Mouse (Mus musculus): ENCODE measurements at regions not wholly inside any gene's neighbourhood (a gene's known extent, or its start where the extent isn't known, plus 50 kb on each side); places are given as distances from the start of the nearest gene placed in this dataset.

DNA sequence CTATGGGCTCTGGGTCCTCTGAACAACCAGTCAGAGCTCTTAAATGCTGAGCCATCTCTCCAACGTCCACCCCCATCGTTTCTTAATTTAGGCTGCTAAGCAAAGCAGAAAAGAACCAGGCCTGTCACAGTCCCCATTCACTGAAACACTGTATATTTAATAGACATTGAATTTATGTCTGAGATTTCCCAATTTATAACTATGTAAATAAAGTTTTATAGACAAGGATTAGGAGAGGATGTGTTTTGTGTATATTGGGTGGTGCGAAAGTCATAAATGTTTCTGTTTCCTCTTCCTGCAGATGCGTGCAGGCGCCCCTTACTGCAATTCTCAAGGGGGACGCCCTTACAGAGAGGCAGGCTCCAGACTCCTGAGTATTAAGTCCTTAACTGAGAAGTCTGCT is 314.7 kb upstream of the Adgrl2 start:
- no peak overlapping the region for H3K4me3 ChIP-seq (replicated peaks)
- WGBS: 59% methylated on average over 6 of the region's 6 CpGs
- no peak overlapping the region for H3K27ac ChIP-seq (replicated peaks)
- H3K9me3 ChIP-seq (replicated peaks): no peaks in the 10 kb centered on the region
- no peaks in the 10 kb centered on the region for H3K4me1 ChIP-seq
- no peaks in the 10 kb centered on the region for H3K27me3 ChIP-seq (replicated peaks)
- no peak overlapping the region for H3K4me2 ChIP-seq
- no peak overlapping the region for H3K9ac ChIP-seq (replicated peaks)
- H3K36me3 ChIP-seq: no peaks in the 10 kb centered on the region
- ATAC-seq (ENCODE audit: low FRiP score): no peak

GRCm38 (mm10) chr3:149303418-149303817 is 313.1 kb upstream of the Adgrl2 start:
- WGBS: 87% methylated on average over 5 of the region's 5 CpGs
- Histone ChIP-seq H3K4me3 (replicated peaks) (no peak overlapping the region), H3K27ac (replicated peaks) (no peak overlapping the region), H3K9ac (replicated peaks) (no peak overlapping the region), H3K27me3 (replicated peaks) (no peaks in the 10 kb centered on the region), H3K4me2 (no peak overlapping the region), H3K9me3 (replicated peaks) (no peaks in the 10 kb centered on the region), H3K36me3 (no peaks in the 10 kb centered on the region), H3K4me1 (no peaks in the 10 kb centered on the region)
- ATAC-seq (ENCODE audit: low FRiP score): no peak

DNA sequence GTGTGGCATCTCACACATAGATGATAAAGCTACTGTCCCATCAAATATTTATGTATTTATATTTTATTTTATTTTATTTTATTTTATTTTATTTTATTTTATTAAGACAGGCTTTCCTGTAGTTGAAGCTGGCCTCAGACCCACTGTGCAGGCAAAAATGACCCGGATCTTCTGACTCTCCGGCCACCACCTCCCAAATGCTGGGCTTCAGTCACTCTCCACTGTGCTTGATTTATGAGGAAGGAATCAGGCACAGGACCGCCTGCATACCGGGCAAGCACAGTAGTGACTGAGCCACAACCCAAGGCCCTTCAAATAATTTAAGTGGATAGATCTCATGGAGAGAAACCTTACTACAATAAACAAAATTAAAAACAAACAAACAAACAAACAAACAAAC is 309.6 kb upstream of the Adgrl2 start:
- no peaks in the 10 kb centered on the region for H3K36me3 ChIP-seq
- no peaks in the 10 kb centered on the region for H3K27me3 ChIP-seq (replicated peaks)
- H3K27ac ChIP-seq (replicated peaks): no peak overlapping the region
- H3K9me3 ChIP-seq (replicated peaks): no peaks in the 10 kb centered on the region
- no peak overlapping the region for H3K4me3 ChIP-seq (replicated peaks)
- H3K4me1 ChIP-seq: no peaks in the 10 kb centered on the region
- H3K4me2 ChIP-seq: no peak overlapping the region
- H3K9ac ChIP-seq (replicated peaks): no peak overlapping the region
- WGBS: 42% methylated on average over 4 of the region's 4 CpGs
- no peak for ATAC-seq (ENCODE audit: low FRiP score)

DNA sequence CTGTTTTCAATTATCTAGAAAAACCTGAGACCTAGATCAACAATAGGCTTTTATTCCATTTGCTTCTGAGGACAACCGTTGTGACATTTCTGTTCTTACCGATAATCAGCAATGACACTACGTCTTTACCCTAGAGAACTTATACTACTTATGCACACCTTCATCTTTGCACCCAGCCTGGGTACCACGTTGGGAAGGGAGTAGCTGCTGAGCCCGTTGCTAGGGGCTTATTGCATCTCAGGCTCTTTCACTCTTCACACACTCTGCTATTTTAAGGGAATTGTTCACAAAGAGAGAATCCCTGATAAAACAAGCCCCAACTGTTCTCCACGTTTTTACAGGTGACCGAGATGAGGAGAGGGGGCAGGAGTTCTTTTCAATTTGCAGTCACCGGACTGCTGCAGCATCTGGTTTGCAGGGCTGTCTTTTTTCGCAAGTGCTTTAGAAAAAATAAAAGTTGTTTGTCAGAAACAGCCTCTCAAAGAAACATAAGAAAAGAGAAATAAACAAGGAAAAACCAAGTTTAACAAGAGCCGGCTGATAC is 306.1 kb upstream of the Adgrl2 start:
- no peak overlapping the region for H3K4me3 ChIP-seq (replicated peaks)
- no peaks in the 10 kb centered on the region for H3K36me3 ChIP-seq
- H3K4me1 ChIP-seq: 0 out of 2 replicates have a peak, but pooled peaks cover 4% of the 10 kb centered on the region
- no peaks in the 10 kb centered on the region for H3K27me3 ChIP-seq (replicated peaks)
- H3K9me3 ChIP-seq (replicated peaks): no peaks in the 10 kb centered on the region
- no peak overlapping the region for H3K4me2 ChIP-seq
- H3K9ac ChIP-seq (replicated peaks): no peak overlapping the region
- 67% methylated on average over 10 of the region's 10 CpGs for WGBS
- H3K27ac ChIP-seq (replicated peaks): no peak overlapping the region
- no peak for ATAC-seq (ENCODE audit: low FRiP score)

- H3K4me3 ChIP-seq (replicated peaks): no peak overlapping the region
- WGBS: 51% methylated on average over 6 of the region's 7 CpGs
- no peaks in the 10 kb centered on the region for H3K27me3 ChIP-seq (replicated peaks)
- H3K4me2 ChIP-seq: no peak overlapping the region
- no peaks in the 10 kb centered on the region for H3K9me3 ChIP-seq (replicated peaks)
- H3K36me3 ChIP-seq: no peaks in the 10 kb centered on the region
- H3K9ac ChIP-seq (replicated peaks): no peak overlapping the region
- H3K27ac ChIP-seq (replicated peaks): 0 out of 2 replicates have a peak overlapping the region, but pooled peaks have one; percentile 13
- H3K4me1 ChIP-seq: 0 out of 2 replicates have a peak, but pooled peaks cover 4% of the 10 kb centered on the region
- no peak for ATAC-seq (ENCODE audit: low FRiP score)
Measured at GRCm38 (mm10) chr3:149295942-149296341, 305.6 kb upstream of the Adgrl2 start.

GRCm38 (mm10) chr3:149295257-149295831 is 305.0 kb upstream of the Adgrl2 start:
- H3K4me3 ChIP-seq (replicated peaks): no peak overlapping the region
- no peaks in the 10 kb centered on the region for H3K27me3 ChIP-seq (replicated peaks)
- H3K4me1 ChIP-seq: 0 out of 2 replicates have a peak, but pooled peaks cover 4% of the 10 kb centered on the region
- no peaks in the 10 kb centered on the region for H3K36me3 ChIP-seq
- no peak for ATAC-seq (ENCODE audit: low FRiP score)
- WGBS: 36% methylated on average over 10 of the region's 10 CpGs
- H3K27ac ChIP-seq (replicated peaks): no peak overlapping the region
- no peak overlapping the region for H3K9ac ChIP-seq (replicated peaks)
- H3K9me3 ChIP-seq (replicated peaks): no peaks in the 10 kb centered on the region
- no peak overlapping the region for H3K4me2 ChIP-seq

GRCm38 (mm10) chr3:149294445-149294844 is 304.1 kb upstream of the Adgrl2 start:
- 61% methylated on average over 4 of the region's 4 CpGs for WGBS
- no peak overlapping the region for H3K9ac ChIP-seq (replicated peaks)
- ATAC-seq (ENCODE audit: low FRiP score): no peak

GRCm38 (mm10) chr3:149292459-149292858 is 302.1 kb upstream of the Adgrl2 start:
- Histone ChIP-seq H3K4me3 (replicated peaks) (no peak overlapping the region), H3K9ac (replicated peaks) (no peak overlapping the region), H3K27me3 (replicated peaks) (no peaks in the 10 kb centered on the region; the same call in 1 of the 2 replicates), H3K27ac (replicated peaks) (no peak overlapping the region), H3K4me2 (no peak overlapping the region), H3K9me3 (replicated peaks) (no peaks in the 10 kb centered on the region), H3K4me1 (0 out of 2 replicates have a peak, but pooled peaks cover 4% of the 10 kb centered on the region), H3K36me3 (no peaks in the 10 kb centered on the region)
- 59% methylated on average over 3 of the region's 3 CpGs for WGBS
- ATAC-seq (ENCODE audit: low FRiP score): no peak

More at GRCm38 (mm10) chr3:149294445-149294844, 304.1 kb upstream of the Adgrl2 start:
- H3K27me3 ChIP-seq (replicated peaks): no peaks in the 10 kb centered on the region
- H3K36me3 ChIP-seq: no peaks in the 10 kb centered on the region
- no peak overlapping the region for H3K27ac ChIP-seq (replicated peaks)
- H3K4me2 ChIP-seq: no peak overlapping the region
- 0 out of 2 replicates have a peak, but pooled peaks cover 4% of the 10 kb centered on the region for H3K4me1 ChIP-seq
- no peak overlapping the region for H3K4me3 ChIP-seq (replicated peaks)
- no peaks in the 10 kb centered on the region for H3K9me3 ChIP-seq (replicated peaks)

- Histone ChIP-seq H3K4me1 (0 out of 2 replicates have a peak, but pooled peaks cover 4% of the 10 kb centered on the region), H3K4me3 (replicated peaks) (no peak overlapping the region), H3K9ac (replicated peaks) (no peak overlapping the region), H3K27ac (replicated peaks) (no peak overlapping the region), H3K9me3 (replicated peaks) (no peaks in the 10 kb centered on the region), H3K36me3 (no peaks in the 10 kb centered on the region), H3K4me2 (no peak overlapping the region), H3K27me3 (replicated peaks) (no peaks in the 10 kb centered on the region; the same call in 1 of the 2 replicates)
- no peak for ATAC-seq (ENCODE audit: low FRiP score)
- 25% methylated on average over 7 of the region's 7 CpGs for WGBS
Measured at GRCm38 (mm10) chr3:149291473-149291872, 301.1 kb upstream of the Adgrl2 start.

DNA sequence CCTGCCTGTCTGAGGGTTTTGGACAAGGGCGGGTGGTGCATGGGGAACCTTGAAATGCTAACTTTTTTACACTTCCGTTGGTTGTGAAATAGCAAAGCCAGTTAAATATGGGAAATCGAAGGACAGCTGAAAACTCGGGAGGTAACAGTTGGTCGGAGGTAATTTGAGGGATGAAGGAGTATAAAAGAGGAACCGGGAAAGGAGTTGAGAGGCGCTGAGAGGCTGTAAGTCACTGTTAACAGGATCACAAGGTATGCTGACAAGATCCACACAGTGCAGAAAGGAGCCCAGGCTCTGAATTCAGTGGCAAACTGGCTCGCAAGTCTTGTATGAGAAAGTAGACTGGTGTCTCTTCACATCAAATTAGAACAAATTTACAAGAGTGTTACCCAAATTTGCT is 299.9 kb upstream of the Adgrl2 start:
- H3K36me3 ChIP-seq: no peaks in the 10 kb centered on the region
- H3K4me1 ChIP-seq: 0 out of 2 replicates have a peak, but pooled peaks cover 4% of the 10 kb centered on the region
- 77% methylated on average over 8 of the region's 8 CpGs for WGBS
- no peak overlapping the region for H3K9ac ChIP-seq (replicated peaks)
- H3K4me3 ChIP-seq (replicated peaks): no peak overlapping the region
- H3K4me2 ChIP-seq: no peak overlapping the region
- H3K27me3 ChIP-seq (replicated peaks): no peaks in the 10 kb centered on the region; the same call in 1 of the 2 replicates
- no peaks in the 10 kb centered on the region for H3K9me3 ChIP-seq (replicated peaks)
- no peak for ATAC-seq (ENCODE audit: low FRiP score)
- H3K27ac ChIP-seq (replicated peaks): no peak overlapping the region

DNA sequence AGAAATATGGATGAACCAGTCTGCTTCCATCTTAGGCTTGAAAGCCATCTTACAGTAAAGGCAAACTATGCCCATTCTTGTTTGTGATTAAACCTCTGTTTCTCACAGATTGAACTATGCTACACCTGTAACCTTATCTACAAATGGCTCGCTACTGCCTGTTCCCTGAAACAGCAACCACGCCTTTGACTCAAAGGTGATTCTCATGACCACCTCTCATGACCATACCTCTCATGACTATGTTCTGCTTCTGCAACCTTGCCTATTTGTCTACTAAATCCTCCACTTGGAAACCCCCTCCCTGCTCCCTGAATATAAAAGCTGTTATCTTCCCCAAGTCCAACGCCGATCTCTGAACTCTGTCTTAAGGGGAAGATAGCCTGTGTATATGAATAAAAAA is 296.7 kb upstream of the Adgrl2 start:
- no peaks in the 10 kb centered on the region for H3K36me3 ChIP-seq
- no peak for ATAC-seq (ENCODE audit: low FRiP score)
- H3K4me3 ChIP-seq (replicated peaks): no peak overlapping the region
- H3K27me3 ChIP-seq (replicated peaks): no peaks in the 10 kb centered on the region; the same call in 1 of the 2 replicates
- H3K4me2 ChIP-seq: no peak overlapping the region
- 95% methylated on average over 4 of the region's 4 CpGs for WGBS
- 0 out of 2 replicates have a peak, but pooled peaks cover 3% of the 10 kb centered on the region for H3K4me1 ChIP-seq
- no peaks in the 10 kb centered on the region for H3K9me3 ChIP-seq (replicated peaks)
- no peak overlapping the region for H3K27ac ChIP-seq (replicated peaks)
- no peak overlapping the region for H3K9ac ChIP-seq (replicated peaks)

GRCm38 (mm10) chr3:149284976-149285375 is 294.6 kb upstream of the Adgrl2 start:
- Histone ChIP-seq H3K27ac (replicated peaks) (no peak overlapping the region), H3K4me2 (no peak overlapping the region), H3K9me3 (replicated peaks) (no peaks in the 10 kb centered on the region), H3K4me3 (replicated peaks) (no peak overlapping the region), H3K36me3 (no peaks in the 10 kb centered on the region), H3K9ac (replicated peaks) (no peak overlapping the region), H3K27me3 (replicated peaks) (no peaks in the 10 kb centered on the region; the same call in 1 of the 2 replicates), H3K4me1 (0 out of 2 replicates have a peak, but pooled peaks cover 3% of the 10 kb centered on the region)
- 84% methylated on average over 4 of the region's 4 CpGs for WGBS
- ATAC-seq (ENCODE audit: low FRiP score): no peak

Data from neural tube, embryonic 15.5 days (tissue).